ENCODE assay signal across 26 mouse cellular contexts in genomic region chr6:66951726-66952418, GRCm38 (mm10). TPM values are rescaled to one million over a fixed set of nuclear protein-coding genes. Genes with fewer than 3 reads are reported as not detected.
DNase-seq lines count a peak whose midpoint lies in the region; ATAC-seq and TF ChIP-seq lines count a peak whose summit lies in the region.
"Had no signal": no experiment of that assay in that cellular context is flagged by ENCODE, and none has a peak within 500 bp of the region (broad histone marks: within the 10 kb centered on the region; RNA-seq: fewer than 3 reads in every experiment).

No protein-coding gene starts in this region.

- no peak for TF ChIP-seq POLR2A in bone marrow, adult 2 months (IDR thresholded peaks at IDR 0.05; ENCODE audit: borderline replicate concordance, control insufficient read depth, low read depth, low read length)

- no peak overlapping the region for H3K4me2 ChIP-seq in liver, embryonic 15.5 days
- 0 out of 2 replicates have a peak overlapping the region, but pooled peaks have one; percentile 9 for H3K4me2 ChIP-seq in liver, postnatal 0 days (ENCODE audit: low read depth, low read length)
- H3K4me2 ChIP-seq: embryonic facial prominence, embryonic 15.5 days; hindbrain, embryonic 15.5 days; midbrain, embryonic 15.5 days; neural tube, embryonic 12.5 days had no signal

- no peak for ATAC-seq in liver, embryonic 15.5 days (ENCODE audit: insufficient read depth)
- ATAC-seq in liver, postnatal 0 days: no peak
- ATAC-seq: forebrain, embryonic 14.5 days; midbrain, embryonic 15.5 days had no signal

- no peak for TF ChIP-seq EP300 in liver, postnatal 0 days (IDR thresholded peaks at IDR 0.05; ENCODE audit: low read depth)

- H3K9me3 ChIP-seq in liver, embryonic 15.5 days (replicated peaks): no peaks in the 10 kb centered on the region
- H3K9me3 ChIP-seq in liver, postnatal 0 days (ENCODE audit: low read length): no peaks in the 10 kb centered on the region
- H3K9me3 ChIP-seq: embryonic facial prominence, embryonic 15.5 days; G1E; hindbrain, embryonic 15.5 days; limb, embryonic 10.5 days; midbrain, embryonic 15.5 days; neural tube, embryonic 12.5 days had no signal

- H3K9ac ChIP-seq in liver, embryonic 15.5 days: no peak overlapping the region
- H3K9ac ChIP-seq in liver, postnatal 0 days (replicated peaks): no peak overlapping the region
- H3K9ac ChIP-seq: embryonic facial prominence, embryonic 15.5 days; hindbrain, embryonic 15.5 days; midbrain, embryonic 15.5 days; neural tube, embryonic 12.5 days had no signal

- 22% methylated on average over 5 of the region's 5 CpGs for WGBS in liver, embryonic 15.5 days (ENCODE audit: insufficient replicate concordance)
- WGBS in bone marrow, adult 2 months: 16% methylated on average over 5 of the region's 5 CpGs
- WGBS in liver, postnatal 0 days (ENCODE audit: insufficient replicate concordance): 34% methylated on average over 5 of the region's 5 CpGs

- H3K27ac ChIP-seq in liver, embryonic 15.5 days (replicated peaks): peak overlapping the region; percentile 34; the same call in 1 of the 2 replicates
- H3K27ac ChIP-seq in bone marrow, adult 2 months (ENCODE audit: control insufficient read depth, insufficient read depth, low read depth, low read length, poor library complexity): peak overlapping the region; percentile 41; the same call in 1 of the 2 replicates
- H3K27ac ChIP-seq in liver, postnatal 0 days (ENCODE audit: low read depth): peak overlapping the region; percentile 44
- H3K27ac ChIP-seq: embryonic facial prominence, embryonic 15.5 days; heart, adult 2 months; hindbrain, embryonic 15.5 days; kidney, postnatal 0 days; limb, embryonic 10.5 days; midbrain, embryonic 15.5 days; neural tube, embryonic 12.5 days had no signal

- no peak for TF ChIP-seq CTCF in bone marrow, adult 2 months (IDR thresholded peaks at IDR 0.05; ENCODE audit: control insufficient read depth, insufficient read depth, low read length)
- TF ChIP-seq CTCF in liver, postnatal 0 days (IDR thresholded peaks at IDR 0.05; ENCODE audit: low read depth): no peak

- H3K27me3 ChIP-seq in liver, embryonic 15.5 days: no peaks in the 10 kb centered on the region
- no peaks in the 10 kb centered on the region for H3K27me3 ChIP-seq in liver, postnatal 0 days (ENCODE audit: insufficient read depth, low read length)
- H3K27me3 ChIP-seq: CH12.LX; embryonic facial prominence, embryonic 15.5 days; hindbrain, embryonic 15.5 days; midbrain, embryonic 15.5 days; neural tube, embryonic 12.5 days had no signal

- H3K4me1 ChIP-seq in liver, embryonic 15.5 days (replicated peaks): peaks cover 25% of the 10 kb centered on the region
- peaks cover 11% of the 10 kb centered on the region for H3K4me1 ChIP-seq in bone marrow, adult 2 months (ENCODE audit: control insufficient read depth, insufficient read depth, low read length)
- peaks cover 35% of the 10 kb centered on the region for H3K4me1 ChIP-seq in liver, postnatal 0 days (ENCODE audit: insufficient read depth)
- H3K4me1 ChIP-seq: embryonic facial prominence, embryonic 15.5 days; hindbrain, embryonic 15.5 days; limb, embryonic 10.5 days; midbrain, embryonic 15.5 days; neural tube, embryonic 12.5 days had no signal

- H3K36me3 ChIP-seq in liver, embryonic 15.5 days (replicated peaks): no peaks in the 10 kb centered on the region
- no peaks in the 10 kb centered on the region for H3K36me3 ChIP-seq in liver, postnatal 0 days (replicated peaks; ENCODE audit: insufficient read depth, low read length)
- H3K36me3 ChIP-seq: embryonic facial prominence, embryonic 15.5 days; G1E; hindbrain, embryonic 15.5 days; limb, embryonic 10.5 days; midbrain, embryonic 15.5 days; neural tube, embryonic 12.5 days had no signal

- no peak for DNase-seq in liver
- DNase-seq in liver, postnatal 0 days: no peak
- DNase-seq in gastrocnemius, postnatal 4 days (ENCODE audit: low spot score in 2 of 2): no peak
- no peak for DNase-seq in urinary bladder, adult 2 months (ENCODE audit: low spot score)
- DNase-seq in embryo, embryonic 9.5 days (ENCODE audit: extremely low spot score): no peak
- DNase-seq: adrenal gland, postnatal 10 days; B cell, adult 2 months; cerebellum, adult 8-10 months; cerebellum, postnatal 36 days; heart, adult 2 months; heart, postnatal 36 days; kidney, adult 2 months; retina, postnatal 1 day; right cerebral cortex, postnatal 25 days; spleen, adult 18-20 months had no signal

- no peak overlapping the region for H3K4me3 ChIP-seq in liver, embryonic 15.5 days (replicated peaks)
- no peak overlapping the region for H3K4me3 ChIP-seq in bone marrow, adult 2 months (replicated peaks; ENCODE audit: control insufficient read depth, low read depth, low read length)
- no peak overlapping the region for H3K4me3 ChIP-seq in liver, postnatal 0 days (ENCODE audit: low read depth, low read length)
- H3K4me3 ChIP-seq: embryonic facial prominence, embryonic 15.5 days; heart, adult 2 months; hindbrain, embryonic 15.5 days; limb, embryonic 10.5 days; midbrain, embryonic 15.5 days; neural tube, embryonic 12.5 days had no signal

RNA-seq across cellular contexts. Expression of gene Gng12, which starts 55.7 kb away (rescaled TPM):
- polyA plus RNA-seq in liver, embryonic 15.5 days (2015; fragmentation: Nextera tagmentation; extraction: Ambion mirVana): 27.8 and 31.2 TPM in 2 replicates
- polyA plus RNA-seq in bone marrow, adult 2 months (2011; ENCODE audit: insufficient read depth, insufficient read length, low replicate concordance, missing spikeins): 11.0 and 22.9 TPM in 2 replicates
- 39.0 and 39.4 TPM in 2 replicates for polyA plus RNA-seq in liver, postnatal 0 days (2015; fragmentation: Nextera tagmentation; extraction: Ambion mirVana)
- 10 to 100 TPM; 49.3 to 53.6 TPM for total RNA-seq in gastrocnemius, postnatal 4 days (2021)
- 85.2 and 113 TPM in 2 replicates for polyA plus RNA-seq in urinary bladder, adult 2 months (2012; rRNA removed)
- polyA plus RNA-seq: G1E had no signal
